Mouse (Mus musculus) hindbrain, postnatal 0 days (tissue): ENCODE measurements around the gene Fam89b. TPM values are rescaled to one million over a fixed set of nuclear protein-coding genes. Genes with fewer than 3 reads are reported as not detected.
"Not testable (repeated sequence)": the region's sequence is repeated elsewhere in the genome, so short reads cannot be mapped to it uniquely, and the experiment has no call there.

Source experiments
- ATAC-seq: fragments of 200-750 bp; cut with Nextera tagmentation; 2 replicates; pipeline ENCODE4 v1.8.0; 2017; ENCODE audit warnings: mild to moderate bottlenecking, moderate TSS enrichment, moderate library complexity
- DNase-seq: peaks from one replicate; pipeline ENCODE4 v3.0.0-alpha.2; 2015; ENCODE audit warnings: low spot score
- H3K27ac ChIP-seq: fragments of 300-500 bp; sonication (generic); 2 replicates; pipeline ENCODE4 v1.5.1; 2014; ENCODE audit warnings: mild to moderate bottlenecking
- H3K27me3 ChIP-seq: fragments of 300-500 bp; sonication (generic); 2 replicates; pipeline ENCODE4 v1.6.1; 2014; ENCODE audit warnings: low read length, mixed read lengths; ENCODE audit not compliant: insufficient read depth
- H3K36me3 ChIP-seq: fragments of 300-500 bp; sonication (generic); 2 replicates; pipeline ENCODE4 v1.6.1; 2014; ENCODE audit warnings: low read length, mixed read lengths; ENCODE audit not compliant: insufficient read depth
- H3K4me1 ChIP-seq: fragments of 300-500 bp; sonication (generic); 2 replicates; pipeline ENCODE4 v1.6.1; 2014; ENCODE audit warnings: antibody characterized with exemption, low read length, mixed read lengths; ENCODE audit not compliant: insufficient read depth
- H3K4me2 ChIP-seq: fragments of 300-500 bp; sonication (generic); 2 replicates; pipeline ENCODE4 v1.6.1; 2014; ENCODE audit warnings: low read depth, mild to moderate bottlenecking, low read length, moderate library complexity, mixed read lengths
- H3K4me3 ChIP-seq: fragments of 300-500 bp; sonication (generic); 2 replicates; pipeline ENCODE4 v1.5.1; 2014; ENCODE audit warnings: low read length
- H3K9ac ChIP-seq: fragments of 300-500 bp; sonication (generic); replicated peaks from 2 replicates; pipeline ENCODE4 v1.6.1; 2014; ENCODE audit warnings: mild to moderate bottlenecking, low read length, moderate library complexity, mixed read lengths
- H3K9me3 ChIP-seq: fragments of 300-500 bp; sonication (generic); 2 replicates; pipeline ENCODE4 v1.6.1; 2016; ENCODE audit warnings: low read length, mixed read lengths
- CTCF ChIP-seq: IDR thresholded peaks from 2 replicates; pipeline ENCODE4 v1.5.1; 2016; ENCODE audit warnings: antibody characterized with exemption, control low read depth, low read depth
- WGBS: fragments of 180-500 bp; shearing (Covaris S2); extraction: QIAGEN DNeasy Blood & Tissue Kit; methylation state at CpG from one replicate; pipeline ENCODE4 v1.1.7; 2014; 5-methylcytosine and 5-hydroxymethylcytosine counted together
- polyA plus RNA-seq: library from polyadenylated mRNA; unstranded; fragments of >200 nt; fragmentation: Nextera tagmentation; extraction: Ambion mirVana; gene quantifications from 2 replicates; pipeline ENCODE4 v1.2.1, GENCODE M21; 2015
- total RNA-seq: library from RNA; depleted of rRNA; stranded (reverse); fragments of >200 nt; gene quantifications from 2 replicates; pipeline ENCODE4 v1.2.3, GENCODE M21; 2014

The Fam89b gene
- total and polyA plus RNA-seq, 2 experiments from 2014 or later = 140 to 188 TPM

DNA sequence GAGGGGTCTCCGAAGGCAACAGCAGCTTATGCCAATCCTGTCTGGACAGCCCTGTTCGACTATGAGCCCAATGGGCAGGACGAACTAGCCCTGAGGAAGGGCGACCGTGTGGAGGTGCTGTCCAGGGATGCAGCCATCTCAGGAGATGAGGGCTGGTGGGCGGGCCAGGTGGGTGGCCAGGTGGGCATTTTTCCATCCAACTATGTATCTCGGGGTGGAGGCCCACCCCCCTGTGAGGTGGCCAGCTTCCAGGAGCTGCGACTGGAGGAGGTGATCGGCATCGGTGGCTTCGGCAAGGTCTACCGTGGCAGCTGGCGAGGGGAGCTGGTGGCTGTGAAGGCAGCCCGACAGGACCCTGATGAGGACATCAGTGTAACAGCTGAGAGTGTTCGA is 39.1 kb downstream of the Fam89b start:
- peaks cover 28% of the 10 kb centered on the region for H3K4me1 ChIP-seq
- WGBS = 73% methylated on average over 15 of the region's 15 CpGs
- H3K27me3 ChIP-seq = no peaks in the 10 kb centered on the region
- H3K27ac ChIP-seq = peak overlapping the region; percentile 82; the same call in 1 of the 2 replicates
- peak overlapping the region; percentile 83 for H3K9ac ChIP-seq
- no peak for TF ChIP-seq CTCF
- H3K4me2 ChIP-seq = peak overlapping the region; percentile 100
- H3K4me3 ChIP-seq = peak overlapping the region; percentile 89
- no peaks in the 10 kb centered on the region for H3K9me3 ChIP-seq
- ATAC-seq (no peak), DNase-seq (no peak)
- peaks cover 13% of the 10 kb centered on the region for H3K36me3 ChIP-seq

DNA sequence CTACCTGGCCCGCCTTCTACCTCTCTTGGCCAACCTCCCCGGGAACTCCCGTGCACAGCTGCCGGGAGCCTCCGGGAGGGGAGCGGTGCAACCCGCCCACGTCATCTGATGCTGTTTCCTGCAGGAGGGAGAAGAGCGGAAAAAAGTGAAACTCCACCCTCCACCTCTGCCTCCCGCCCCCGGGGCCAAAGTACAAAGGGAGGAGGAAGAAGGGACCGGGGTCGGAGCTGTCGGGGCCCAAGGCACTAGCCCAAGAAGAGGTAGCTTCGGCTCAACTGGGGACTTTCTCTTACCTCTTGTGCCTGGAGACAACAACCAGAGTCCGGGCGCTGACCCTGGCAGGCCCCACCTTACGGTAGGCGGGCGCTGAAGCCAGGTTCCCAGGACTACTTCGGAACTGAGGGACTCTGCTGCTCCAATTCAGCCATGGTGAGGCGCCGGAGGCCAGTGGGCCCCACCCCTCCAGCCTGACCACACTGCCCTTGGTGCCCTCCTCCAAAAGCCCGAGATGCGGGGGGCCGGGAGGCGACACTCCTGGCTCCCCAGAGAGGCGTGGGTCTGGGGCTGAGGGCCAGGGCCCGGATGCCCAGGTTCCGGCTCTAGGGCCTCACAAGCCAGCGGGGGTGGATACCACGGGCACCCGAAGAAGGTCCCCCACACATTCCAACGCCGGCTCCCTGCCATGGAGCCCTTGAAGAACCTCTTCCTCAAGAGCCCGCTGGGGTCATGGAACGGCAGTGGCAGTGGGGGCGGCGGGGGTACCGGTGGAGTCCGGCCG is 39.7 kb downstream of the Fam89b start:
- peak; percentile 16; the same call in 1 of the 2 replicates for ATAC-seq
- peaks cover 28% of the 10 kb centered on the region for H3K4me1 ChIP-seq
- WGBS = 10% methylated on average over 42 of the region's 42 CpGs

DNA sequence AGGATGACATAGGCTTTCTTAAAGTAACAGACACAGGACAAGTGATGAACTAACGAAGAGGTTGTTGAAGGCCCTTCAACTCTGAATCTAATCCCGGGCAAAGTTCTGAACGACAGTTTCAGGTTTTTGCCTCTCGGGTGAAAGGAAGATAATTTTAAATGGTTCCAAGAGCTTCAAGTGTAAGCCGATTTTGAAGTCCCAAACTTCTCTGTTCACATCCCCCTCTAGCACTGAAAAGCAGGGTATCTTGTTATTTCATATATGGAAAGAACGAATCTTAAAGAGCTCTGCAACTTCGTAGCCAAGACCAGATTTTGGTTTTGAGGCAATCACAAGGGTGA is 40.4 kb downstream of the Fam89b start:
- Histone ChIP-seq H3K4me3 (peak overlapping the region; percentile 89), H3K27ac (peak overlapping the region; percentile 82), H3K9me3 (no peaks in the 10 kb centered on the region), H3K4me2 (peak overlapping the region; percentile 100), H3K9ac (peak overlapping the region; percentile 83), H3K4me1 (peaks cover 28% of the 10 kb centered on the region), H3K27me3 (no peaks in the 10 kb centered on the region), H3K36me3 (peaks cover 21% of the 10 kb centered on the region)
- ATAC-seq (no peak), DNase-seq (no peak)
- under 1% methylated on average over 7 of the region's 7 CpGs for WGBS
- TF ChIP-seq CTCF = no peak

More for the DNA sequence above, 39.7 kb downstream of the Fam89b start:
- Histone ChIP-seq H3K27me3 (no peaks in the 10 kb centered on the region), H3K27ac (peak overlapping the region; percentile 82), H3K9ac (peak overlapping the region; percentile 83), H3K36me3 (peaks cover 14% of the 10 kb centered on the region), H3K4me2 (peak overlapping the region; percentile 100), H3K4me3 (peak overlapping the region; percentile 89), H3K9me3 (no peaks in the 10 kb centered on the region)
- no peak for TF ChIP-seq CTCF
- DNase-seq = peak; percentile 80

DNA sequence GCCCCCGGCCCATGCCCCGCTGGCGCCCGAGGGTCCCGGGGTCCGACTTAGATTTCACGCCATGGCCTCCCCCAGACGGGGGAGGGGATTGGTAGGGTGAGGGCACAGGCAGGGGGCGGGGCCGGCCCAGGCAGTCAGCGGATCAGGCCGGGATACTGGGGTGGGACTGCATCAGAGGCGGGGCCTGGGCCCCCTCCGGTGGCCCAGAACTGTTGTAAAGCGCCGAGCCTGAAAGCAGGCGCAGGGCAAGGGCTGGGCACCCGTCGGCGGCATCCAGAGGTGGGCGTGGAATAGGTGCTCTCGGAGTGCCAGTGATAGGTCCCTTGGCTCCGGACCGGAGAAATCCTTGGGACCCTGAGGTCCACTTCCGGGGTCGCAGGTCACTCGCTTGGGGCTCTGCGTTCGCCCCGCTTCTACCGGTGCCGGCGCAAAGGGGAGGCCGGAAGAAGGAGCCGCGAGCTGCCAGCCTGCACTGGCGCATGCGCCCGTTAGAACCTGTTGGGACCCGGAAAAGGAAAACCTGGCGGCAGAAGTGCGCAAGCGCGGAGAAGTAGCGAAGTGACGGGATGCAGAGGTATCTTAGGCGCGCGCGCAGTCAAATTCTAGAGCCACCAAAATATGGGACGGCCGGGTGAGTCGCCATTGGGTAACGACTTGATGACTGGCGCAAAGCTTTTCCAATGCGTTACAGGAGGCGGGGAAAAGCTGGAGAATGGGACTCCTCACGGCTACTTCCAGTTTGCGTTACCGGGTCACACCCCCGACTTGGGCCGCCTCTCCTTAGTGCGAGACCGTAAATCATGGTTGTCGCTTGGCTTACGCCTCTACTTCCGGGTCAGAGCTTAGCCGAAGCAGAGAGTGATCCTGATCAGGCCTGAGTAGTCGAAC is 41.0 kb downstream of the Fam89b start, which contains the start of the genes Map3k11 and Pcnx3:
TSS of gene Map3k11 (plus strand) at position 543 of the 888 bp plus-strand sequence.
TSS of gene Pcnx3 (minus strand) at position 709 of the 888 bp plus-strand sequence.
- TF ChIP-seq CTCF = peak; percentile 50
- peak; percentile 99 for DNase-seq
- H3K36me3 ChIP-seq = peaks cover 26% of the 10 kb centered on the region
- peak within 1 kb of the TSS; percentile 82 for H3K27ac ChIP-seq
- peaks cover 28% of the 10 kb centered on the region for H3K4me1 ChIP-seq
- H3K27me3 ChIP-seq = no peaks in the 10 kb centered on the region
- under 1% methylated on average over 69 of the region's 69 CpGs for WGBS
- H3K4me3 ChIP-seq = peak within 1 kb of the TSS; percentile 89
- ATAC-seq = peak; percentile 96
- peak within 1 kb of the TSS; percentile 83 for H3K9ac ChIP-seq
- H3K9me3 ChIP-seq = no peaks in the 10 kb centered on the region
- H3K4me2 ChIP-seq = peak within 1 kb of the TSS; percentile 100

GRCm38 (mm10) chr19:5687738-5688137 is 41.7 kb downstream of the Fam89b start:
- ATAC-seq (no peak), DNase-seq (no peak)
- peak overlapping the region; percentile 100 for H3K4me2 ChIP-seq
- H3K27me3 ChIP-seq = no peaks in the 10 kb centered on the region
- H3K9me3 ChIP-seq = no peaks in the 10 kb centered on the region
- WGBS = 21% methylated on average over 9 of the region's 9 CpGs
- H3K27ac ChIP-seq = peak overlapping the region; percentile 82; the same call in 1 of the 2 replicates
- H3K4me3 ChIP-seq = peak overlapping the region; percentile 89
- H3K9ac ChIP-seq = peak overlapping the region; percentile 83
- peaks cover 28% of the 10 kb centered on the region for H3K4me1 ChIP-seq
- peaks cover 33% of the 10 kb centered on the region for H3K36me3 ChIP-seq
- no peak for TF ChIP-seq CTCF

DNA sequence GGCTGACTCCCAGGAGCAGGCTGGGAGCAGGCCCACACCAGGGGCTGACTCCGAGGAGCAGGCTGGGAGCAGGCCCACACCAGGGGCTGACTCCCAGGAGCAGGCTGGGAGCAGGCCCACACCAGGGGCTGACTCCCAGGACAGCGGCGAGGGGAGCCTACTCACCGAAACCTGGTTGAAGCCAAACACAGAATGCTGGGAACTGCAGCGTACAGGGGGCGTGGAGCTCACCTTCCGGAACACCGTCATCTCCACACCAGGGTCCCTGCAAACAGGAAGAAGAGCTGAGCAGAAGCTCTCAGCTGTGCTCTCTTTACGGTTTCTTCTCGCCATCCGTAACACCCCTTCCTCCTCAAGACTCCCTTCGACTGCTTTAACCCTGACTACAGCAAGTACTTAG is 42.5 kb downstream of the Fam89b start:
- H3K27me3 ChIP-seq, H3K4me3 ChIP-seq, ATAC-seq, DNase-seq, H3K4me2 ChIP-seq, H3K9ac ChIP-seq, H3K27ac ChIP-seq, H3K9me3 ChIP-seq: not testable (repeated sequence)
- Histone ChIP-seq H3K4me1 (peaks cover 28% of the 10 kb centered on the region), H3K36me3 (peaks cover 41% of the 10 kb centered on the region)
- 94% methylated on average over 12 of the region's 12 CpGs for WGBS
